Mouse (Mus musculus): ENCODE results near the gene Eipr1.
"Not testable (repeated sequence)": the region's sequence is repeated elsewhere in the genome, so short reads cannot be mapped to it uniquely, and the experiment has no call there.

Eipr1 gene

DNA sequence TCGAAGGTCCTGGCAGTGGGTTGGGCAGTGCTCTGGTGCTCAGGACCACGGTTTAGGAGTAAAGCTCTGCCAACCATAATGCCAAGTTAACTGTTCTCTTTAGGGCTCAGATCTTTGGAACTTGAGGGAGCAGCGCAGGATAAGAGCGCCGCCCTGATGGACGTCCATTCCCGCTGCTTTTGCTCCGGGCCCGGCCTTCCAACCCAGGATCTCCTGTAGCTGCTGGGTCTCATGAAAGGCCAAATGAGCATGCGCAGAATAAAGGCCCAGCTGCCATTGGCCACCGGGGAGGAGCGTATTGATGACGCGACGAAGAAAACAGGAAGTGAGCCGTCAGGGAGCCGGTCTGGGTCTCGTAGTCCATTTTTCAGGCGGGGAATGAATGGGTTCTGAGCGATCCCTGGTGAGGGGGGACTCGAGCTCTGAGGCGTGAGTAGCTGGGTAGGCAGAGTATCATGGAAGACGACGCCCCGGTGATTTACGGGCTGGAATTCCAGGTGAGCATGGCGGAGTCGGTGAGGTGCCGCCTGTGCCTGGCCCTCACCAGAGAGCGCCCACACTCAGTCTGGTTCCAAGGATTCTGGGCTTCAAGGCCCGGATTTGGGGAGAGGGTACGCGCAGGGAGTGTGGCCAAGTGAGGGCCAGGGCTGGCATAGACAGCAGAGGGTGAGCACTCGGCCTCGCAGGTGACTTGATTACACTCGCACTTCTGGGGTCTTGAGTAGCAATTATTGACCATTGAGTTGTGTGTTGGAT, at the start of gene Eipr1:
Gene Eipr1 (plus strand): TSS at position 296 of the 756 bp plus-strand sequence.
- peak; percentile 90 for DNase-seq

DNA sequence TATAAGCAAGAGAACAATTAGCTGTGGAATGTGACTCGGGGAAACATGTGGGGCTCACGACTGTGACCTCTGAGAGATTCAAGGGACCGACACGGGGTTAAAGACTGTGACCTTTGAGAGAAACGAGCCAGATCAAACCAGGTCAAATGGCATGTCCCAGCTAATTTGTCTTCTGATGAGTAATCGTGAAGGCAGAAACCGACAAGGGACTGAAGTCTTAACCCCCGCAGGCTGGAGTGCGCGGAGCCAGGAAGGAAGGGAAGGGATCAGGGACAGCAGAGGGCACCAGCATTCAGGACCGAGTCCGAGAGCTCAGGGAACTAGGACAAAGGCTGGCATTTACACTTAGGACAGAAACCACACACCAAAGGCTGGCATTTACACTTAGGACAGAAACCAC, 47.2 kb upstream of the Eipr1 start:
- DNase-seq = no peak

DNA sequence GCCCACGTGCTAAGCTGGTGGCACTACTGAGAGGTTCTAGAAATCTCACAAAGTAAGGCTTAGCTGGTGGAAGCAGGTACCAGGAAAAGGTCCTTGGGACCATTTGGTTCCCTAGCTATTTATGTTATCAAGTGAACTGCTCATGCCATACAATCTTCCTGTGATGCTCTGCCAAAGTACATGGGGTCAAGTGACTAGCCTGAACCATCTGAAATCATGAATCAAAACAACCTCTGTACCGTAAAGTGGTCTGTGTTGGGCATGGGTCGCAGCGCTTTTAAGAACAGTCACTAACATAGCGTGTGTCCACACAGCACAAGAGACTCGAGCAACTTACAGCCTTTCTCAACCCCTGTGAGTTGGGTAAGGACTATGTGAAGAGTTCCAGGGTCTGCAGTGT, 46.4 kb upstream of the Eipr1 start:
- no peak for DNase-seq

GRCm38 (mm10) chr12:28708154-28708553, 43.4 kb upstream of the Eipr1 start:
- no peak for DNase-seq

- no peak for DNase-seq
Observed at GRCm38 (mm10) chr12:28710566-28711185, 40.9 kb upstream of the Eipr1 start.

GRCm38 (mm10) chr12:28714822-28715632, 36.6 kb upstream of the Eipr1 start:
- DNase-seq = no peak

DNA sequence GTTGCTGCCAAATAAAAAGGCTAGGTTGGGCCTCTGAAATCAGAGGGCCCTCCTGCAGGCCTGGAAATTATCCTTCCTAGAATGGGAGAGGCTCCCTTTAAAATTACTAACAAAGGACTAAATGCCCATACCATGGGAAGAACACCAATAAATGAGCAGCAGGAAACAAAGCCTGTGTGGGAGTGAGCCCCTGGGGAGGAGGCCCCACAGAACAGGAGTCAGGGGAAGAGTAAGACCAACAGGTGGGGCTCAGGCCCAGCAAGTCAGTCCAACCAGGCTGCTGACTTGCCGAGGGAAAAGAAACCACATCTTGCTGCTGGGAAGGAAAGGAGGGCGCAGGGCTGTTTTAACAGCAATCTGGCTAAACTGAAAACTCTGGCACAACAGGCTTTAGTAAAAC, 34.5 kb upstream of the Eipr1 start:
- no peak for DNase-seq

DNA sequence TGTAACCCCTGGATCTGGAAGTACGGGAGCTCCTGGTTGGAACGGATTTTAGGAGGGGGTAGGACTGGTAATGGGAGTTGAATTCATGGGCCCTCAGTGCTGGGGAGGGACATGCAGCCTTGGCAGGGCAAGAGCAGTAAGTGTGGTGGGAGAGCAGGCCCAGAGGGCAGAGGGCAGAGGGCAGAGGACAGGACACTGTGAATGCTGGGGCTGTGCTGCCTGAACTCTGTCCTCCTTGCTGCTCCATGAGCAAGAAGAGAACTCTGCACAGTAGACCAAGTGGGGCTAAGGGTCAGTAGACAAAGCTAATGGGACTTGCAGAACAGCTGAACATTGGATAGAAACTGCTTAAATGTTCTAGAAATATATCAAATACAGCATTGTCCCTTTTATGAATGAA, 33.5 kb upstream of the Eipr1 start:
- DNase-seq = no peak

- no peak for DNase-seq
Observed at GRCm38 (mm10) chr12:28724366-28724765, 27.2 kb upstream of the Eipr1 start.

DNA sequence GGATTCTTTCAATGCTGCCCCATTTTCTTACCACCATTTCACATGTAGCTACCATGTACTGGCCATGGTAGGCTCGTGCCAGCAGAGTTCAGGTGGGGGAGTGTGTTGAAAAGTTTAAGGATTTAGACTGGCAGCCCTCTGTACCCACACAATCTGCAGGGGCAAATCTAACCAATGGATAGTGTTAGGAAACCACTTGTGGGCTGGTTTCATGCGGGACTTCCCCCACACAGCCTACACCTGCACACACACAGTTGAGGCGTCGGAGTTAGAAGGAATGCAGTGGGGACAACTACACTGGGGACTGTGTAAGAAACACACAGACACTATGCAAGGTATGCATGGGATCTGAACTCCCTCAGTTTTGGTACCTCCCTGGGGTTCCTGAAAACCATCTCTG, 25.4 kb upstream of the Eipr1 start:
- no peak for DNase-seq

GRCm38 (mm10) chr12:28727061-28727460, 24.5 kb upstream of the Eipr1 start:
- no peak for DNase-seq

- DNase-seq = no peak
Observed at GRCm38 (mm10) chr12:28732631-28733030, 19.0 kb upstream of the Eipr1 start.

- DNase-seq = not testable (repeated sequence)
Observed at GRCm38 (mm10) chr12:28733520-28734245, 17.9 kb upstream of the Eipr1 start.

- no peak for DNase-seq
Observed at GRCm38 (mm10) chr12:28734271-28734670, 17.3 kb upstream of the Eipr1 start.

DNA sequence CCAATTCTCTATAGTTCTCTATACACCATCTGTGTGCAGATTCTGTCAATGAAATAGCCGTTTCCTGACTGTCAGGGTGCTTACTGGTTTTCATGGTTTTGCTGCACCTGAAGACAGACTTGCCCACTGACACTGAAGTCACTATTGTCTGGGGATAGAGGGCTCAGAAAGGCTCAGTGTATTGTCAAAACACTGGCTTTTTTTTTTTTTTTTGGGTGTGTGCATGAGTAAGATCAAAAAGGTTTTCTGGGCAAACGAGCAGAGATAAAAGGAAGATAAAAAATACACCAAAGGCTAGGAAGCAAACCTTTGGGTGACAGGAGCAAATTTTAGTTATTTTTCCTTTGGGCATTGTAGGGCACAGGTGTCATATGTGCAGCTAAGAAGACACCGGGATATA, 16.3 kb upstream of the Eipr1 start:
- peak; percentile 22 for DNase-seq

DNA sequence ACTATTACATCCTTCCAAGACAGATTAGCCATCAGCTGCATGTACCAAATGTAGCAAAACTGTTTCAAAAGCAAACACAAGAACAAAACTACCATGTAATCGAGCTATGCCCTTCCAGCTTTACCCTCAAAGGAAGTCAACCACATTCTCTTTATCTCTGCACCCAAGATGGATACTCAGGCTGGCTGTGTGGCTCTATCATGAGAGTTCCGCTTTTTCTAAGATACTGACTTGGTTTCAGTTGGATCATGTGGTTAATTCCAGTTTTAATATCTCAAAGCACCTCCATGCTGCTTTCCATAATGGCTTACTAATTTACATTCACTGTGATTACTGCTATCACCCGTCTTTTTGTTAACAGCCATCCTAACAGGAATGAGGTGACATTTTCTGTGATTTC, 8.3 kb upstream of the Eipr1 start:
- DNase-seq = no peak

- DNase-seq = peak; percentile 91
Observed at GRCm38 (mm10) chr12:28750021-28750633, 1.5 kb upstream of the Eipr1 start, which contains the start of gene Trappc12. Gene Trappc12 (minus strand): TSS chr12:28750472.

- no peak for DNase-seq
Observed at GRCm38 (mm10) chr12:28750876-28751275, 727 bp upstream of the Eipr1 start.

GRCm38 (mm10) chr12:28756019-28756418, 4.4 kb downstream of the Eipr1 start:
- no peak for DNase-seq

DNA sequence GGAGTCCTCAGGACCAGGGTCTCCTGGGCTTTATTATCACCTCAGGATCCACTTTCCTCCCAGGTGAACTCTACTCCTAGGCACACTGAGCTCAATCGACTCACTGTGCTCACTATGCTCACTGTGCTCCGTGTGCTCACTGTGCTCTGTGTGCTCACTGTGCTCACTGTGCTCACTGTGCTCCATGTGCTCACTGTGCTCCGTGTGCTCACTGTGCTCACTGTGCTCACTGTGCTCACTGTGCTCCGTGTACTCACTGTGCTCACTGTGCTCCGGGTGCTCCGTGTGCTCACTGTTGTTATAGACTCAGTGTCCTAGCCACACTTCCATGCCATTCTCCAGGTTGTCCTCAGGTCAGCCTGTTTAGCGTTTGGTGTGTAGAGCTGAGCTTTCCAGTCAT, 18.4 kb downstream of the Eipr1 start:
- DNase-seq = no peak

GRCm38 (mm10) chr12:28773815-28774214, 22.2 kb downstream of the Eipr1 start:
- peak; percentile 29 for DNase-seq

DNA sequence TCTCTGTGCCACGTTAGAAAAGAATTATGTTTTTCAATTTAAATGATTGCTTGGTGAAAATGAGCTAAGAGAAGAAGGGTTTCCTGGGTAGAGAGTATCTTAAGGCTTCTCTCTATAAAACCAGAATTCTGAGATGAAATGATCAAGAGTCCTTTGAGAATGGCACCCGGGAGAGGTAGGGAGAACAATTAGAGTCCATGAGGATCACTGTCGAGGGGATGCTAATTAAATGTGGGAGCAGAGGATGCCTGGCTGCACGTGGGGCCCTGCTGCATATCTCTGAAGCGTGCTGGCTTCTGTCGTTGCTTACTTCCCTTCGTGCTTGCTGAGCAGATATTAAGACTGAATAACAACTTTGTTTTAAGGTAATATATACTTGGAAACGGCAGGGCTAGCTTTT, 23.5 kb downstream of the Eipr1 start:
- DNase-seq = no peak

GRCm38 (mm10) chr12:28775627-28776026, 24.0 kb downstream of the Eipr1 start:
- DNase-seq = no peak
